Mouse (Mus musculus) heart, adult 10 weeks (tissue): Measurements from ENCODE around the gene Olfr1113. TPM values are rescaled to one million over a fixed set of nuclear protein-coding genes. Genes with fewer than 3 reads are reported as not detected.

Source experiments
- polyA plus RNA-seq: library from polyadenylated mRNA; stranded (reverse); fragments of 350-450 nt; fragmentation: Illumina TruSeq; extraction: RNeasy Lipid Tissue Mini Kit (QIAGEN cat#74804); gene quantifications from one replicate; pipeline ENCODE4 v1.2.3, GENCODE M21; 2014; ENCODE audit warnings: low read depth, low replicate concordance

Gene Olfr1113
- not detected for polyA plus RNA-seq

GRCm38 (mm10) chr2:87208670-87209069, at the start of gene Olfr1113:
Gene Olfr1113, plus strand, starts transcription at chr2:87208970.

GRCm38 (mm10) chr2:87187498-87187897, 21.3 kb upstream of the Olfr1113 start, which contains the start of gene Olfr1112:
Gene Olfr1112, plus strand, starts transcription at chr2:87187798.

GRCm38 (mm10) chr2:87247713-87248112, 38.9 kb downstream of the Olfr1113 start, which contains the start of gene Olfr1115:
Gene Olfr1115, plus strand, starts transcription at chr2:87248013.

Other genes starting within 250 kb of the Olfr1113 start
- not detected for gene Olfr1099, start 248.3 kb upstream of the Olfr1113 start, polyA plus RNA-seq
- not detected for gene Olfr1100, start 229.0 kb upstream of the Olfr1113 start, polyA plus RNA-seq
- gene Olfr1101, start 217.7 kb upstream of the Olfr1113 start, polyA plus RNA-seq: not detected
- gene Olfr1102, start 210.6 kb upstream of the Olfr1113 start, polyA plus RNA-seq: not detected
- gene Olfr1104, start 181.9 kb upstream of the Olfr1113 start, polyA plus RNA-seq: not detected
- gene Olfr1105, start 172.4 kb upstream of the Olfr1113 start, polyA plus RNA-seq: not detected
- not detected for gene Olfr1106, start 156.7 kb upstream of the Olfr1113 start, polyA plus RNA-seq
- gene Olfr1107, start 133.2 kb upstream of the Olfr1113 start, polyA plus RNA-seq: not detected
- not detected for gene Olfr1109, start 113.0 kb upstream of the Olfr1113 start, polyA plus RNA-seq
- gene Olfr259, start 94.4 kb upstream of the Olfr1113 start, polyA plus RNA-seq: not detected
- not detected for gene Olfr1110, start 68.7 kb upstream of the Olfr1113 start, polyA plus RNA-seq
- gene Olfr1111, start 56.3 kb upstream of the Olfr1113 start, polyA plus RNA-seq: not detected
- gene Olfr1112, start 21.2 kb upstream of the Olfr1113 start, polyA plus RNA-seq: not detected
- not detected for gene Olfr1115, start 39.0 kb downstream of the Olfr1113 start, polyA plus RNA-seq
- gene Olfr1116, start 58.6 kb downstream of the Olfr1113 start, polyA plus RNA-seq: not detected
- not detected for gene Olfr1118, start 98.6 kb downstream of the Olfr1113 start, polyA plus RNA-seq
- not detected for gene Olfr1120, start 145.8 kb downstream of the Olfr1113 start, polyA plus RNA-seq
- not detected for gene Olfr1121, start 160.9 kb downstream of the Olfr1113 start, polyA plus RNA-seq
- not detected for gene Olfr1122, start 176.9 kb downstream of the Olfr1113 start, polyA plus RNA-seq
- not detected for gene Olfr1123, start 207.7 kb downstream of the Olfr1113 start, polyA plus RNA-seq
- not detected for gene Olfr1124, start 221.3 kb downstream of the Olfr1113 start, polyA plus RNA-seq
- gene Olfr1126, start 245.0 kb downstream of the Olfr1113 start, polyA plus RNA-seq: not detected